Mouse (Mus musculus) lung, postnatal 0 days (tissue): ENCODE results near the gene Stard3.

Experiments
- CTCF ChIP-seq: IDR thresholded peaks from 2 replicates; pipeline ENCODE4 v1.5.1; 2016; ENCODE audit warnings: antibody characterized with exemption, mild to moderate bottlenecking
- EP300 ChIP-seq: IDR thresholded peaks from 2 replicates; pipeline ENCODE4 v1.6.1; 2016; ENCODE audit warnings: antibody characterized with exemption, mild to moderate bottlenecking, control low read depth

- no peak for TF ChIP-seq CTCF
- TF ChIP-seq EP300 = no peak
Measured at GRCm38 (mm10) chr11:98370588-98370987, 12.4 kb downstream of the Stard3 start.
